Mouse (Mus musculus): ENCODE data around the gene Fkbp7.

- TF ChIP-seq BHLHE40 (IDR thresholded peaks at IDR 0.05; ENCODE audit: borderline replicate concordance, low read depth, low read length), result no peak
- TF ChIP-seq RCOR1 (IDR thresholded peaks at IDR 0.05; ENCODE audit: low read depth, low read length), result no peak
- no peak for TF ChIP-seq CTCF (IDR thresholded peaks at IDR 0.05 in 2 of 3, conservative IDR thresholded peaks at IDR 0.05 in 1 of 3; ENCODE audit: control insufficient read depth in 1 of 3, insufficient read depth in 1 of 3, low read depth in 2 of 3, low read length in 3 of 3, poor library complexity in 1 of 3, severe bottlenecking in 1 of 3)
- TF ChIP-seq GATA1 (IDR thresholded peaks at IDR 0.05; ENCODE audit: low read depth, low read length), result no peak
Measured at GRCm38 (mm10) chr2:76672966-76673392, at the start of gene Fkbp7.
